Mouse (Mus musculus): Measurements from ENCODE around the gene Ncor2. TPM values are rescaled to one million over a fixed set of nuclear protein-coding genes. Genes with fewer than 3 reads are reported as not detected.
"Not testable (repeated sequence)": the region's sequence is repeated elsewhere in the genome, so short reads cannot be mapped to it uniquely, and the experiment has no call there.

The Ncor2 gene
- polyA plus RNA-seq, 1 experiment from 2014 or later, result 17.0 TPM

GRCm38 (mm10) chr5:125204910-125205309 is 25.9 kb upstream of the Ncor2 start:
- H3K27ac ChIP-seq (replicated peaks); ATAC-seq (ENCODE audit: extremely low read depth, insufficient number of reproducible peaks, low FRiP score, low TSS enrichment); H3K9me3 ChIP-seq; H3K4me3 ChIP-seq; H3K27me3 ChIP-seq (replicated peaks); H3K4me2 ChIP-seq; H3K9ac ChIP-seq; H3K36me3 ChIP-seq: not testable (repeated sequence)
- peaks cover 19% of the 10 kb centered on the region for H3K4me1 ChIP-seq
- 82% methylated on average over 3 of the region's 3 CpGs for WGBS

DNA sequence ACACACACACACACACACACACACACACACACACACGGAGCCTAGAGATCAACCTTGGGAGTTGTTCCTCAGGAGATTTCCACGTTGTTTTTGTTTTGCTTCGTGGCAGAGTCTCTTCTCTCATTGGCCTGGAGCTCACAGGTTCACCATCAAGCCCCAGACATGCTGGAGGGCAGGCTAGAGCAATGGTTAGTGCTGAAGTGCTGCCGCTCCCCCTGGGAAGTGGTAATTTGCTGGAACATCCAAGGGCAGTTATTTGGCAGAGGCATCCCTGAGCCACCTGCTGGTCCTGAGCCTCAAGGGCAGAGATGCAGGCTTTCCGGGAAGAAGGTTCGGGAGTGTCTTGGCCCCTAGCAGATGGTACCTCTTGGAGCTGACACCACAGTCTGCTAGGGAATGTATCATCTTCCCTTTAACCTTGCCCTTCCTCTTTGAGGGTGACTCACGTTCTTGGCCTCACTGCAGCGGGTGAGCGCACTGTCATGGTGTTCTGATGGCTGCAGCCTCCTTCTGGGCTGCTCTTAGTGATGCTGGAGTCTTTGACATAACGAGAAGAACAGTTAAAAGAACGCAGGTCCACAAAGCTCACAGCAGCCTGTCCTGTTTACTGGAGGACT is 25.3 kb upstream of the Ncor2 start:
- Histone ChIP-seq H3K27ac (replicated peaks) (no peak overlapping the region), H3K27me3 (replicated peaks) (no peaks in the 10 kb centered on the region), H3K4me1 (peaks cover 19% of the 10 kb centered on the region), H3K4me3 (no peak overlapping the region), H3K36me3 (no peaks in the 10 kb centered on the region), H3K9me3 (no peaks in the 10 kb centered on the region), H3K9ac (no peak overlapping the region), H3K4me2 (no peak overlapping the region)
- 83% methylated on average over 11 of the region's 11 CpGs for WGBS
- no peak for ATAC-seq (ENCODE audit: extremely low read depth, insufficient number of reproducible peaks, low FRiP score, low TSS enrichment)

- no peak overlapping the region for H3K9ac ChIP-seq
- H3K36me3 ChIP-seq, result no peaks in the 10 kb centered on the region
- no peak for ATAC-seq (ENCODE audit: extremely low read depth, insufficient number of reproducible peaks, low FRiP score, low TSS enrichment)
- H3K4me1 ChIP-seq, result peaks cover 19% of the 10 kb centered on the region
- WGBS, result 54% methylated on average over 11 of the region's 11 CpGs
- H3K27ac ChIP-seq (replicated peaks), result peak overlapping the region; percentile 66
- H3K4me3 ChIP-seq, result no peak overlapping the region
- no peak overlapping the region for H3K4me2 ChIP-seq
- no peaks in the 10 kb centered on the region for H3K9me3 ChIP-seq
- no peaks in the 10 kb centered on the region for H3K27me3 ChIP-seq (replicated peaks)
Measured at GRCm38 (mm10) chr5:125203759-125204158, 24.7 kb upstream of the Ncor2 start.

DNA sequence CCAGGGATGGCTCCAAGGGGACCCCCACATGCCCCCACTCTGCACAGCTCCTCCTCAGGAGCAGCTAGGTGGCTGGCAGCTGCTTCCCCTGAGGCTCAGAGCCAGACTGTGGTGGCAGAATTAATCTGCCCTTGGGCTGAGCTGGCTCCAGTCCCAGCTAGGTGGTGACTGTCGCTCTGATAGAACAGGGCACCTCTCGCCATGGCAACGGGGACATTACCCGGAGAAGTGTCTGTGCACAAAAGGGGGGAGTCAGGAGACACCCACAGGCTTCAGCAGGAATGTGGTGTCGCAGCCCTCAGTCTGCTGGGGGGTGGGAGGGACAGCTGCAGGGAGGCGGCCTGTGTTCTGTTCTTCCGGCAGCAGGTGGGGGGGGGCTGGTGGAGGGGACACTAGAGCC is 24.1 kb upstream of the Ncor2 start:
- Histone ChIP-seq H3K9ac (no peak overlapping the region; the same call in 1 of the 2 replicates), H3K27me3 (replicated peaks) (no peaks in the 10 kb centered on the region), H3K4me2 (peak overlapping the region; percentile 27), H3K4me1 (peaks cover 19% of the 10 kb centered on the region), H3K4me3 (no peak overlapping the region), H3K9me3 (no peaks in the 10 kb centered on the region), H3K27ac (replicated peaks) (peak overlapping the region; percentile 66), H3K36me3 (no peaks in the 10 kb centered on the region)
- peak; percentile 63; the same call in 1 of the 2 replicates for ATAC-seq (ENCODE audit: extremely low read depth, insufficient number of reproducible peaks, low FRiP score, low TSS enrichment)
- WGBS, result 19% methylated on average over 7 of the region's 7 CpGs

DNA sequence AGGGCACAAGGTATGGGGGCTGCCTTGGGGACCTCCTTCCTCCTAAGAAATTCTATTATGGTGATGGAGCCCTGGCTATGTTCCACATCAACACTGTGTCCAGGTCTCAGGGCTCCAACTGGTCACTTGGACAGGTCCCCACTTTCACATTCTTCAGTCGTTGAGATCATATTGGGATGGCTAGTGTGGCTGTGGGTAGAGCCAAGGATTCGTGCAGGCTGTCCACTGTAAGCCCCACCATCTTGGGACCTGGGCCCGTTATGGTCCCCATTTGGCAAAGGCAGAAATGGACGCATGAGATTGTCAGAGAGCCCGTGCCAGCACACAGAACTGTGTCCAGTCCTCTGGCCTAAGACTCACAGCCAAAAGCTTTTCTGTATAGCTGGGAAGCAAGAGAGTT is 23.1 kb upstream of the Ncor2 start:
- no peak overlapping the region for H3K4me3 ChIP-seq
- no peak for ATAC-seq (ENCODE audit: extremely low read depth, insufficient number of reproducible peaks, low FRiP score, low TSS enrichment)
- H3K4me1 ChIP-seq, result peaks cover 19% of the 10 kb centered on the region
- no peaks in the 10 kb centered on the region for H3K9me3 ChIP-seq
- H3K4me2 ChIP-seq, result no peak overlapping the region
- H3K9ac ChIP-seq, result no peak overlapping the region
- 71% methylated on average over 5 of the region's 5 CpGs for WGBS
- no peak overlapping the region for H3K27ac ChIP-seq (replicated peaks)
- H3K36me3 ChIP-seq, result no peaks in the 10 kb centered on the region
- H3K27me3 ChIP-seq (replicated peaks), result no peaks in the 10 kb centered on the region

DNA sequence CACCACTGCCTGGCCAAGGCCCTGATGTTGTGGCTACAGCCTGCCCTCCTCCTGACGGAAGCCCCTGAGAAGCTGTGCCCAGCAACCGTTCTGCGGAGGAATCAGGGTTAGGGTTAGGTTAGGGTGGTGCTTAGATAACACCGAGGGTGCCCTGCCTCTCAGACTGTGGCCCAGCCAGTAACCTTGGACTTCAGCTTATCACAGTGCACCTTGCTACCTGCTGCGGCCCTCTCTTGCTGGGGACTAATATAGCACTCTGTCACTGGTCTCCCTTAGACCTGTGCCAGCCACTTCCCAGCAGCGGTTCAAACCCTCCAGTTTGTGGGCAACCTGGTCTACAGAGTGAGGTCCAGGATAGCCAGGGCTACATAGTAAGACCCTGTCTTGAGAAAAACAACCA is 20.1 kb upstream of the Ncor2 start:
- no peak overlapping the region for H3K9ac ChIP-seq
- no peak overlapping the region for H3K4me2 ChIP-seq
- H3K27me3 ChIP-seq (replicated peaks), result no peaks in the 10 kb centered on the region
- no peak overlapping the region for H3K4me3 ChIP-seq
- H3K27ac ChIP-seq (replicated peaks), result no peak overlapping the region
- peaks cover 19% of the 10 kb centered on the region for H3K4me1 ChIP-seq
- H3K36me3 ChIP-seq, result no peaks in the 10 kb centered on the region
- WGBS, result 81% methylated on average over 6 of the region's 6 CpGs
- no peak for ATAC-seq (ENCODE audit: extremely low read depth, insufficient number of reproducible peaks, low FRiP score, low TSS enrichment)
- H3K9me3 ChIP-seq, result no peaks in the 10 kb centered on the region

DNA sequence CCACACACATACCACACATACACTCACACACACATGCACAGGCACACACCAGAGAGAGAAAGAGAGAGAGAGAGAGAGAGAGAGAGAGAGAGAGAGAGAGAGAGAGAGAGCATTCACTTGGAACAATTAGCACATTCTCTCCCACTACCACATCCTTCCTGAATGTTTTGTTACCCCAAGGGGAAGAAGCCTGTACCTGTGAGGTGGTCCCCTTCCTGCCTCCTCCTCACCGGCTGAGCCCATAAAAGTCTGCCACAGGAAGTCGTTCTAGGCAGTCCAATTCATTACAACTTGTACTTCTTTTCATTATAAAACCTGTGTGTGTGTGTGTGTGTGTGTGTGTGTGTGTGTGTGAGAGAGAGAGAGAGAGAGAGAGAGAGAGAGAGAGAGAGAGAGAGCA is 18.3 kb upstream of the Ncor2 start:
- 57% methylated on average over 2 of the region's 2 CpGs for WGBS
- H3K27me3 ChIP-seq (replicated peaks); H3K36me3 ChIP-seq; H3K4me1 ChIP-seq; ATAC-seq (ENCODE audit: extremely low read depth, insufficient number of reproducible peaks, low FRiP score, low TSS enrichment); H3K9ac ChIP-seq; H3K4me2 ChIP-seq; H3K27ac ChIP-seq (replicated peaks); H3K4me3 ChIP-seq; H3K9me3 ChIP-seq: not testable (repeated sequence)

GRCm38 (mm10) chr5:125196054-125196453 is 17.0 kb upstream of the Ncor2 start:
- Histone ChIP-seq H3K36me3 (no peaks in the 10 kb centered on the region), H3K27me3 (replicated peaks) (peaks cover 11% of the 10 kb centered on the region), H3K4me2 (no peak overlapping the region), H3K4me3 (no peak overlapping the region), H3K9ac (no peak overlapping the region), H3K4me1 (0 out of 2 replicates have a peak, but pooled peaks cover 3% of the 10 kb centered on the region), H3K9me3 (no peaks in the 10 kb centered on the region), H3K27ac (replicated peaks) (no peak overlapping the region)
- no peak for ATAC-seq (ENCODE audit: extremely low read depth, insufficient number of reproducible peaks, low FRiP score, low TSS enrichment)
- 69% methylated on average over 13 of the region's 13 CpGs for WGBS

DNA sequence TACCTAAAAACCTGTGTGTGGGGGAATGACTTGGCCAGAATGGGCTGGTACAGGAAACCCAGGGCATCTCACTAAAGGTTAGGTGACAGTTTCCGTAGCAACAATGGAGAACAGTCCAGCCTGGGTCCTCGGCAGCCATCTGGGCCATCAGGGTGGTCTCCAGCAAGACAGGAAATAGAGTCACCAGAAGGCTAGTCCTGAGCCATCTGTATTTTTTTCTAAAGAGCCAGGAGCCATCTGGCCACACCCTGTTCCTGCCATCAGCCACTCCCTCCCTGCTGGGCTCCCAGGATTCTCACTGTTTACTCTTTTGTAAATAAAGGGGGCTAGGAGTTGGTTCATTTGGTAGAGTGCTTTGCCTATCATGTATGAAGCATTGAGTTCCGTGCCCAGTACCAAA is 16.1 kb upstream of the Ncor2 start:
- Histone ChIP-seq H3K4me3 (no peak overlapping the region), H3K4me1 (0 out of 2 replicates have a peak, but pooled peaks cover 3% of the 10 kb centered on the region), H3K9me3 (no peaks in the 10 kb centered on the region), H3K36me3 (no peaks in the 10 kb centered on the region), H3K4me2 (no peak overlapping the region), H3K9ac (no peak overlapping the region), H3K27me3 (replicated peaks) (peaks cover 11% of the 10 kb centered on the region), H3K27ac (replicated peaks) (no peak overlapping the region)
- no peak for ATAC-seq (ENCODE audit: extremely low read depth, insufficient number of reproducible peaks, low FRiP score, low TSS enrichment)
- 58% methylated on average over 3 of the region's 3 CpGs for WGBS

DNA sequence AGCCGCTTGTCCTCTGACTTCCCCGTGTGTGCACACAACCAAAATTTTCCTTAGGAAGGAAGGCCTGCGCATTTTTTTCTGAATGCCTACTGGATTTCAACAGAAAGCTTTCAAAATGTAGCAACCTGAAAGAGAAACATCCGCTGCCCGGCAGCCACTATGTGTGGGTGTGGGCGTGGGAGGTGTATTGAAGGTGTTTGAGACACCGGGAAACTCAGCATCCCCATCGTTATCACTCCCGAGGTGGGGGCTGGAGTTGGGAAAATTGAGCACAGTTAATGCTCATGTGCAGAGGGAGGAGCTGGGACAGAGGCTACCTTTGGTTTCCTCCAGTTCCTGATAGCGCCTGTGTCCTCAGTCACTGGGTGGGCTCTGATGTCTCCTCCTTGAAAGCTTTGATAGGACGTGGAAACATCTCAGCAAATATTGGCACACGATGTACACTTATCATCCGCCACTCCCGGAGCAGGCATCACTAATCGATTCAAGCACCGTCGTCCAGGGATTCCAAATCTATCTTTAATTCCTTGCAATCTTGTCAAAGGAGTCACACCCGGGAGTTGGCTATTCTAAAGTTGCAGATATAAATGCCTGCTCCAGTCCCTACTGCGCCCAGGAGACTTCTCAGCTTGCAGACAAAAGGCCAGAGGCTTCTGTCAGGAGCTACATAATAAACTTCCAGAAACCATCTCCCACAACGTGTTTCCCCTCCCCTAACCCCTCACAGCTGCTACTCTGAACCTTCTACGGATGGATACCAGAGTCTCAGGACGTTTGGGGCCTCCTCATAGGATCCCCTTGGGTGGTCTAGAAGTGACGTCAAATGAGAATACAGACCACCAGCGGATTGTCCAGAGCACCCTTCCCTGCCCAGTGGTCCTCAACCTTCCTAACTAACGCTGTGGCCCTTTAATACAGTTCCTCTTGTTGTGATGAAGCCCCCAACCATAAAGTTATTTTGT is 14.7 kb upstream of the Ncor2 start:
- no peaks in the 10 kb centered on the region for H3K36me3 ChIP-seq
- ATAC-seq (ENCODE audit: extremely low read depth, insufficient number of reproducible peaks, low FRiP score, low TSS enrichment), result no peak
- 53% methylated on average over 25 of the region's 25 CpGs for WGBS
- H3K9ac ChIP-seq, result no peak overlapping the region
- peak overlapping the region; percentile 30 for H3K4me2 ChIP-seq
- H3K27ac ChIP-seq (replicated peaks), result no peak overlapping the region
- no peaks in the 10 kb centered on the region for H3K9me3 ChIP-seq
- H3K4me1 ChIP-seq, result peaks cover 5% of the 10 kb centered on the region; the same call in 1 of the 2 replicates
- no peak overlapping the region for H3K4me3 ChIP-seq
- peaks cover 11% of the 10 kb centered on the region for H3K27me3 ChIP-seq (replicated peaks)

- Histone ChIP-seq H3K27ac (replicated peaks) (no peak overlapping the region), H3K36me3 (no peaks in the 10 kb centered on the region), H3K27me3 (replicated peaks) (peaks cover 11% of the 10 kb centered on the region), H3K4me2 (no peak overlapping the region), H3K4me1 (peaks cover 6% of the 10 kb centered on the region; the same call in 1 of the 2 replicates), H3K4me3 (no peak overlapping the region), H3K9ac (no peak overlapping the region), H3K9me3 (no peaks in the 10 kb centered on the region)
- 45% methylated on average over 9 of the region's 9 CpGs for WGBS
- ATAC-seq (ENCODE audit: extremely low read depth, insufficient number of reproducible peaks, low FRiP score, low TSS enrichment), result no peak
Measured at GRCm38 (mm10) chr5:125191608-125192007, 12.6 kb upstream of the Ncor2 start.
